Mouse (Mus musculus) left cerebral cortex, adult 11 months (tissue): Measurements from ENCODE around the gene Spem1.
"Not testable (repeated sequence)": the region's sequence is repeated elsewhere in the genome, so short reads cannot be mapped to it uniquely, and the experiment has no call there.

Experiments used
- DNase-seq: peaks from one replicate; pipeline ENCODE4 v3.0.0; 2022; ENCODE audit warnings: low spot score

Spem1 gene

DNA sequence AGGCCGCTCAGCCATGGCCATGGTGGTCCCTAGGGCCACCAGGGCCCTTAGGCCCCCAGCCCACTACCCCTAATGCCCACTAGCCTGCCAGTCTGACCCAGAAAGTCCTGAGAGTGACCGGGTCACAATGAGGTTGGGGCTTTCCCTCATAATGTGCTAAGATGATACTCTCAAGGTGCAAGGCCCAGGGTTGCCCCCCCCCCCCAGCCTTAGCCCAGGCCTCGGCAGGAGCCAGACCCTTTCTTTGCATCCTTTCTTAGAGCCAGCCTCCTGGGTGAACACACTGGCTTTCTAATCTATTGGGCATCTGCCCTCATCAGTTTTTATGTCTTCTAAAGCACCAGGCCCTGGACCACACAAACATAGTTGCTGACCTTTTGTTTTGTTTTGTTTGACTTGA, at the start of gene Spem1:
TSS of gene Spem1 (minus strand) at position 101 of the 400 bp plus-strand sequence.
- no peak for DNase-seq

DNA sequence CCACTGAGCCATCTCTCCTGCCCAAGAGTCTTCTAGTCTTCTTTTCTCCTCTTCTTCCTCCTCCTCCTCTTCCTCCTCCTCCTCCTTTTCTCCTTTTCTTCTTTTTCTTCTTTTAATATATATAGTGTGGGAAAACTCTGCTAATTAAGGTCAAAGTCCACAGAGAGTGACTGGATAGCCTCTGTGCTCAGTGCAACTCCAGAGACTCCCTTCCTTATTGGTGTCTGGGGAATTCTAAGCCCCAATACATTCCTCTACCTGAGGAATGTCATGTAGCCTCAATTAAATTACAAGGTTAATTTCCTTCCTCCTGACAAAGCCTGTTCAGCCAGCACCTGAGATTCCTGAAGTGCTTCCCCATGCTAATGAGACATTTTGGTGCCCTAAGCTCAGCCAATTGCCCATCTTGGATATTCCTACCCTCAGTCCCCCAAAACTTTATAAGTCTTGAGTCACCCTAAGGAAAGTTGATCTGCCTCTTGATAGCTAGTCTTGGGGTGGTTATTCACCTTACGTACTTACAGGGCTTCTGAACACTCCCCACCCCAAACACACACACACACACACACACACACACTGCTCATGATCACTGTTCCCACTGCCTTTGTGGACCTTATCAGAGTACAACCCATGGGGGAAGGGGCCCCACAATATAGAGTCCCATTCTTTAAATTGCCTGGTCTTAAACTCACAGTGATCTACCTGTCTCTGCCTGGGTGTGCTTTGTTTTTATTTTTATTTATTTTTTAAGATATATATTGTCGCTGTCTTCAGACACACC, 48.5 kb upstream of the Spem1 start:
- DNase-seq, result no peak

DNA sequence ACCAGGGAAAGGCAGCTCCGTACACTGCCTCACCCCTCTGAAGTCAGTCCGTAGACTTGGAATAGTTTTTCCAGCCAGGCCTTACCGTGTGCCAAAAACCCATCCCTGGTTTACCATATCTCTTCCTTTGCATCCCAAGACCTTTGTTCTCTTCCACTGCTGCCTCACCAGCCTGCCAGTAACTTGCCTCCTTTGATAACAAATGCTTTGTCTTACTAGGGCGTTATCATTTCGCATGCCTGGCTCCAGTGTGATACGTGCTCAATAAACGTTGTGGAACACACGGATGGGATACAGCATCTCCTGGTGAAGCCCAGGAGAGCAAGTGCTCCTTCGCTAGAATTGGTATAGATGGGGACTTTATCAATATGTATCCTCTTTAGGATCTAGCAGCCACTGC, 45.4 kb upstream of the Spem1 start:
- no peak for DNase-seq

DNA sequence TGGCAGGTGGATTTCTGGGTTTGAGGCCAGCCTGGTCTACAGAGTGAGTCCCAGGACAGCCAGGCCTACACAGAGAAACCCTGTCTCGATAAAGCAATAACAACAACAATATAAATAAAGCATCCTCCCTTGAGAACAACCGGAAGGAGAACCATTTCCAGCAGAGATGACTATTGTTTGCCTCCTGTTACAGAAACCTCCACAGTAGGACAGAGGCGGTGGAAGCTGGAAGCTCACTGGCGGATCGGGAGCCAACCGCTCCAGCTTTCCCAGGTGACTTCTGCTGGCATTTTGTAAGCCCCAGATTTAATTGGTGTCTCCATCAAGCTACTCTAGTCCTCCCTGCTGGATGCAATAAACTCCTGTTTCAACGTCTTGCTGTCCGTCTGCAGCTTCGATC, 43.6 kb upstream of the Spem1 start:
- DNase-seq, result no peak

DNA sequence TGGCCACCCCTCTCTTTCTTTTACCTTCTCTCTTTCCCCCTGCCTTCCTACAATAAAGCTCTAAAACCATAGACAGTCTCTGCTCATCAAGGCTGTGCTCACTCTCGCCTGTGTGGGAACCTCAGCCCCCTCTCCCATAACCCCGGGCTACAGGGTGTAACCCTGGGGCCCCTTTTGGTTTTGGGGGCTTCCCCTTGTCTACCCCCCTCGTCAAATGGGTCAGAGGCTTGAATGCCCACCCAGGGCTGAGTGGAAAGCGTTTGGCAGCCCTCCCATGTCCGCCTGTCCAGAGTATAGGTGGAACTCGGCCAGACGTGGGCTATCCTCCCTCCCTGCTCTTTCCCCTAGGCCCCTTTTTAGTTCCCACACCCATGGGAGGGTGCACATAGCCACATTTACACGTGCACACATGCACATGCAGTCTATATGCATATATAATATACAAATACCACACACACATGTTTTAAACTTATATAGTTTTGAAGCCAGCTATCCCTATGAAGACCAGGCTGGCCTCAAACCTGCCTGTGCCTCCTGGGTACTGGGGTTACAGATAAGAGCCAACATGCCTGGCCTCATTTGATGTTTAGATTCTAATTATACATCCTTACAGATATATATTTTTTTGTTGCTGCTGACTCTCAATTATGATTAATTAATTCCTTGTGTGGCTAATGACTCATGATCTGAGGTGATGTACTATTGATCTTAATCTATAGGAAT, 42.3 kb upstream of the Spem1 start:
- DNase-seq, result no peak

DNA sequence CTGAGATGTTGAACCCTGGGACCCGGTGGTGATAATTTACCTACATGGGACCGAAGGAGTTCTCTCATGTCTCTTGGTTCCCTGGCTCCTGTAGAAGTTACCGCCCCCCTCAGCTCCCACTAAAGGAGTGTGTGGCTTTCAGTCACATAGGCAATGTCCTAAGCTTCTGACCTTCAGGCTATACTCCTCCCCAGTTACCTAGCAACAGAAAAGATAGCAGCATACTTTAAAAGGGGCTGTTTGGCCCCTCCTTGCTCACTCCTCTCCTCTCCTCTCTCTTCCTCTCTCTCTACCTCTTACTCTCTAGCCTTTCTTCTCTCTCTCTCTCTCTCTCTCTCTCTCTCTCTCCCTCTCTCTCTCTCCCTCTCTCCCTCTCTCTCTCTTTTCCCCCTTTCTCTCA, 41.7 kb upstream of the Spem1 start:
- DNase-seq, result not testable (repeated sequence)

DNA sequence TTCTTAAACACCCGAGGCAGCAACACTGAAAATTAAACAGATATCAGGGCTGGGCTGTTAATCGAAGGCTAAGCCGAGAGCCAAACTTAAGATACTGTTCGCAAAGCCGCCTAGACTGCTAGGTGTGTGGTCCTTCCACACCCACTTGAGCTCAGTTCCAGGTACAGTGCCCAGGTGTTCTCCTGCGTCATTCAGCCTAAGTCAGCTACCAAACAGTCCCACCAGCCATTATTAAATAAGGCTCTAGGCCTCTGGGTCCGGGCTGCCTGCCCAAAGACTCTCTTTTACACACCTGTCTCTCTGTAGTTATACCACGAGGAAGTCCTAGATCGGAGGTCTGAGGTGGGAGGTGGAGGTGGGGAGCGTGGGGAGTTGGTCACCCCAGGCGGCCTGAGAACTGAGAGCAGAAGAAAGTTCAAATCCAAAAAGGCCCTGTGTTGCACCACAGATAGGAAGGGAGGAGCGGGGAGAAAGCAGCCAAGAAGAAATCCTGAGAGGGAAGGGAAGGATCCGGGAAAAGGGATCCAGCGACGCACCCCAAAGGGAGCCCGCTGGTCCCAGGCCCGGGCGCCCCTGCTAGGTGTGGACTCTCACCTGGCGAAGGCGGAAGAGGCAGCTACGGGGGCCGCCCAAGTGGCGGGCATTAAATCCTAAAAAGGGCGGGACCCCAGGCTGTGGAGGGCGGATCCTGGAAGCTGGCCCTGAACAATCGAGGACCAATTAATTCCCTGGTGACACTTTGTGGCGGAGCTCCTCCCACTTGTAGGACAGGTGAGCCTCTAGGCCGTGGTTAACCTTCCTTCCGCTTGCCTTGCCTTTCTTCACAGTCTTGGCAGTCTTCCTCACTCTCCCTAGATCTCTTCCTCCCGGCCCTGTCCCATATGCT, 36.4 kb upstream of the Spem1 start, which contains the start of gene Tnk1:
TSS of gene Tnk1 (minus strand) at position 618 of the 886 bp plus-strand sequence.
- DNase-seq, result no peak

DNA sequence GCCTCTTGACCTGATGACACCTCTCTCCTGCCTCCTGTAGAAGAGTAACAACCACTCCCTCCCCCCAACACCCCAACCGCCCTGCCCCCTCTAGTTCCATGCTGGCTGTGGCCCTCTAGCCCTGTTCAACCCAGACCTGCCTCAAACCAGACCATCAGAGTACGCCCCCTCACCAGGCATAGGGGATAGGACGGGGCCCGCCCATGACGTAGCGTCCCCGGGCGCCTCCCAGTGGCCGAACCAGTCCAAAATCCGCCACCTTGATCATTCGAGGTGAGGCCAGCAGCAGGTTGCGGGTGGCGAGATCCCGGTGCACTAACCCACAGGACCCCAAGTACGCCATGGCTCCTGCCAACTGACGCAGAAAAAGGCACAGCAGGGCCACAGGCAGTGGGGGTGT, 33.4 kb upstream of the Spem1 start:
- DNase-seq, result no peak

DNA sequence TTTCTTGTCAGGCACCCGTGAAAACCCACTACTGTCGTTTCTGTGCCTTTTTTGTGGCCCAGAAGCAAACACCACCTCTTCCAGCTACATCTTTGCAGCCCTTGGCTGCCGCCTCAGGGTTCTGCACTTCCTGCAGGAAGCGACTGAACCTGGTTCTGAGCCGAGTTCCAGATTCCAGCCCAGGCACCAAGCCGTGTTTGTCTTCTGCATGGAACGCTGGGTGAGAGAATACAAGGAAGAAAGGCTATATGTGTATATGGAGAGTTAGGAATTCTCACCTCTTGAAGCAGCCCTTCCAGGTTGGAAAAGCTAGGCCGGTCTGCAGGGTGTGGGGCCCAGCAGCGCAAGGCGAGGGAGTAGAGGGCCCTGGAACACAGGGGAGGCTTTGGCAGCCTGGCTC, 32.7 kb upstream of the Spem1 start:
- no peak for DNase-seq

DNA sequence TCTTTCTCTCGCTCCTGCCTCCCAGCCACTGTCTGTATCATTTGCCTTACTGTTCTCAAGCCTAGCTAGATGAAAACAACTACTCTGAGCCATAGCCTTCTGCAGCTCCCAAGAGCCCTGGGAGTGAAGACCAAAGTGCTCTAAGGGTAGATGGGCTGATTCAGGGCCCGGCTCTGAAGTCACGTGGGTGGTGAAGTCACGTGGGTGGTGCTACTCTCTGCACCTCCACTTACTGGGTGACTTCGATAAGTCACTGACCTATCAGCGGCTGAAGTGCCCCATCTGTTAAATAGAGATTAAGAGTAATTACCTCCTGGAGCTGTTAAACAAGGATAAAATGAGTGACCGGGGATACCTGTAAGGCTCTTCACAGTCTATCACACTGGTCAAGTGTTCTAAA, 32.0 kb upstream of the Spem1 start:
- no peak for DNase-seq

DNA sequence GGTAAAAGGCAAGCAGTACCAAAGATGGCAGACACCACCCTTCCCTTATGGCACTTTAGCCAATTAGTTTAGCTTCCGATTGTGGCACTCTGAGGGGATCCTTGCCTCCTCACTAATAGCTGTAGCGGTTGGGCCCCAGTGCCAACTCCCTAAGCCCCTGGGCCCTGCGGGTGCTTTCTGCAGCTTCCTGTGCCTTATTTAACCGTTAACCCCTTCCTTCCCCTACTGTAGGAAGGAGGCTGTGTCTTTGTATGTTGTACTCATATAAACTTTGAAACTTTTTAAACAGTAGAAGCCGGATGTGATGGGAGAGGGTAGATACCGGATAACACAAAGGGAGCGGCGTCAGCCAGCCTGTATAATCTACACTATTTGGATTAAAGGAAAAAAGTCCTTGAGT, 28.8 kb upstream of the Spem1 start:
- no peak for DNase-seq

DNA sequence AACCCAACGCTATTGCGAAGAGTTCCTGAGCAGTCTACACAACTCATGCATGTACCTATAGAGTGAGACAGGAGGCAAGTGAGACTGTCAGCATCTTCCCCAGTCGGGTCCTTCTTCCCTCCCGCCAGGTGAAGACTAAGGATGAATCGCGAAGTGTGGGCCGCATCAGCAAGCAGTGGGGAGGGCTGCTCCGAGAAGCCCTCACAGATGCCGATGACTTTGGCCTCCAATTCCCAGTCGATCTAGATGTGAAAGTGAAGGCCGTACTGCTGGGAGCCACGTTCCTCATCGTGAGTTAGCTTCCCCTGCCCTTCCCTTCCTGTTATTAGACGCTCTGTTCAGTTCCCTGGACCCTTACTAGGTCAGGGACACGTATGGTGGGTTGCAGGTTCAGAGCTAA, 27.9 kb upstream of the Spem1 start:
- no peak for DNase-seq

DNA sequence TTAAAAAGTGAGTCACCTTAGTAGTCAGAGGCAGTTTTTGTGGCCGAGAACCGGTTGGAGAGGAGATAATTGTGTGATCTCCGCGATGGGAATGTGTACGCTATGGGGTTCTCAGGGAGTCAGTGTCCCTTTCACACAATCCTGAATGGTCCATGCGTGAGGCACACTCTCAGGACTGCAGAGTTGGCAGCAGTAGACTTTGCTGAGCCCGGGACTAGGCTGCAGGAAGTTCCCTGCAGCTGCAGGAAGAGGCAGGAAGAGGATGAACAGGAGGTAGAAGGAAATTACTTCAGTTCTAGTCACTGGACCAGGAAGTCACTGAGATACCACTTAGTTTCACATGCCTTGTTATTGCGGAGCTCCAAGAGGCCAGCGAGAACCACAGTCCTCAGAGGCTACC, 27.1 kb upstream of the Spem1 start:
- DNase-seq, result no peak

DNA sequence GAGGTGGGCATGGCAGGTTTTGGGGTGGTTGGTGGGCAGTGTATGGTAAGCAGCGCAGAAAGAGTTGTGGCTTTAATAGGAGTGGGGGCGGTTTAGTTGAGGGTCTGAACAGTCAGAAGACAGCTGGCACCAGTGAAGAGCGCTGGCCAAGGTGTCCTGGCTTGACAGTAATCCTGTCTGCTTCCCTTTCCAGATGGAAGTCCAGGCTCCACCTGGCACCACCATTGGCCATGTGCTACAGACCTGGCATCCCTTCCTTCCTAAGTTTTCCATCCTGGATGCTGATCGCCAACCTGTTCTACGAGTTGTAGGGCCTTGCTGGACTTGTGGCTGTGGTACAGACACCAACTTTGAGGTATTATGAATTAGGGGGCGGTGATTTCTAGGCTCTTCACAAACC, 26.0 kb upstream of the Spem1 start:
- DNase-seq, result no peak

DNA sequence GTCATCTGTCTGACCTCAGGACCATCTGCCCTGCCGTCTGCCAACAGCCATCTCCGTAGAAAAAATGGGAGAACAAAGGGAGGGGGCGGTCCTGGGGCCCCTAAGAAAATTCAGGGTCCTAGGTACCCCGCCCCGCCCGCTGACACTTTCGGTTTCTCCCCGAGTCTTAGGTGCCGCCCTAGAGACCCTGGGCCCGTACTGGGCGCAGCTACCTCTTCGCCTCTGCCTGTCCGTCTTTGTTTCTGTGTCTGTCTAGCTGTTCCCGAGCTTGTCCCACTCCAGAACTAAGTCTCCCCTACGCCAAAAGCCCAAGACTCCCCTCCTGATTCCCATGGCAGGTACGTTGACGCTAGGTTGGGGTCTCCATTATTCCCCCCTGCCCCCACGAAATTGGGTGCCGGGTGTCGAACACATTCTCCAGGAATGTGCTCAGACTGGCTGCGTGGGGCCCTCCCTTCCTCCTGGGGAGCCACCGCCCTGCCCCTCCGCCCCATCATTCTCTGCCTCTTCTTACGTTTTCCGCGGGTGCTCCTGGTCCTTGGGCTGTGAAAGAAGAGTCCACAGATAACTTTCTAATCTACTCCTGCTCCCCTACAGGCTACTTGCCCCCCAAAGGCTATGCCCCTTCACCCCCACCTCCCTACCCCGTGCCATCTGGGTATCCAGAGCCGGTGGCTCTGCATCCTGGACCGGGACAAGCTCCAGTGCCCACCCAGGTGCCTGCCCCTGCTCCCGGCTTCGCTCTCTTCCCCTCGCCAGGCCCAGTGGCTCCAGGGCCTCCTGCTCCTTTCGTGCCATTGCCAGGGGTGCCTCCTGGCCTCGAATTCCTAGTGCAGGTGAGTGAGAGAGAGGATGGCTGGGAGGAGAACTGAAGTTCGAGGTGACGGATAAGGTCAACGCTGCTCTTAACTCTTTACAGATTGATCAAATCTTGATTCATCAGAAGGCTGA, 25.0 kb upstream of the Spem1 start:
- no peak for DNase-seq

DNA sequence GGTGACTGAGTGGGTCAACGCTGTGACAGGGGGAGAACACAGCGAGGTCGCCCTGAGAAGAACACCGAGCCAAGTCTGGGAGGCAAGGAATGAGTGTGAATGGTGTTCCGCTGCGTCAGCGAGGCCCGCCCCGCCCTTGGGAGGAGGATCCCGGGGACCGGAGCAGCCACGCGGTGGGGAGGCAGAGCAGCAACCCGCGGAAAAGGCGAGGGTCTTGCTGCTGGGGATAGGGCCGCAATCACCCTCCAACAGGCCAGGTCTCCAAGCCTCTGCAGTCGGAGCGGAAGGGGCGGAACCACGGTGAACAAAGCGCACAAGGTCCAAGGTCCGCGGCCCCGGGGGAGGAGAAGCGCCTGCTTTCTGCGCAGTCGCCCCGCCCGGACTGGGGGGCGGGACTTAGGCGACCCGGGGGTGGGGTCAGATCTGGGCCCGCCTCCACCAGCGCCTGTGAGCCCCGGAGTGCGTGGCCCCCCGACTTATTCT, 24.3 kb upstream of the Spem1 start, which contains the start of gene Plscr3:
TSS of gene Plscr3 (plus strand) at position 179 of the 483 bp plus-strand sequence.
- DNase-seq, result peak; percentile 69

DNA sequence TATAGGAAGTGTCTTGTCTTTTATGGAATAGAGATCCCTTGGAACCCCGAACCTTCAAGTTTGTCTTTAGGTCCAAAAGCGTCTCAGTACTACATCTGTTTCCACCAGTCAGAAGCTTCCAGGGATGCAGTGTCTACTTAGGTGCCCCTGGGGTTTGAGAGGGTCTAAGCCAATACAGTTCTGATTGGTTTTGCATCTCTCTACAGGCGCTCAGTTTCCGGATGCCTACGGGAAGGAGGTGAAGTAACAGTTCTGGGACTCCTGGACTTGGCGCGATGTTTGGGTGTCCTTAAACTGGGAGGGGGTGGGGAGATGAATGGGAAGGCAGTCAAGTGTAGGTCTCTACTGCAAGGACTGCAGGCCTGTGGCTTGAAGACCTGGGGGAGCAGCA, 16.7 kb upstream of the Spem1 start:
- DNase-seq, result no peak

DNA sequence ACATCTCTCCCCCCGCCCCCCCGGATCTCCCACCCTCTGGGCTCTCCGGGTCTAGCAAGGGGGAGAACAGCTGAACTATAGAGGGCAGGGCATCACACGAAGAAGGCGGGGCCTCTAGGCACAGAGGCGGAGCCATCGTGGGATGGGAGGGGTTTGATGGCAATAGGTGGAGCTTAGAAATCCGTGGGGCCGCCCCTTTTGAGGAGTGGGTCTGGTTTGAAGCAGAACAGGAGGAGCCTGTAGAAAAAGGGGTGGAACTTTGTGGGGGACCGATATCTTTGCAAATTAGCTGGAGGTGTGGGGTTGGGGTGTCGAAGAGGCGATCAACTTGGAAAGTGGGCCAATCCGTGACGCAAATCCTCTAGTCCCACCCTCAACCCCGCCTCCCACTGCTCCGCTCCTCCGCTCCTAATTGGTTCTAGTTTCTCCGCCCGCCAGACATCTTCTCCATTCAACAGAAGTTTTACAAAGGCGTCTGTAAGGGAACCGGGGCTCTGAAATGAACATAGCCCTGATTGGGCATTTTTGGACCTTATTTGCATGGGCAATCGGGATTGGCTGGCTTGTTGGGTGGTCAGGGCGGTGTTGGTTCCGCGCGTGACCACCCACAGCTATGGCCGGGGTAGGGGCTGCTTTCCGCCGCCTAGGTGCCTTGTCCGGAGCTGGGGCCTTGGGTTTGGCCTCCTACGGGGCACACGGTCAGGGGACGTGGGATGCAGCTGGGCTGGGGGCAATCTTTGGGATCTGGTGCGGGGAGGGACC, 16.2 kb upstream of the Spem1 start, which contains the start of gene Tmem256:
TSS of gene Tmem256 (plus strand) at position 563 of the 762 bp plus-strand sequence.
- peak; percentile 98 for DNase-seq

DNA sequence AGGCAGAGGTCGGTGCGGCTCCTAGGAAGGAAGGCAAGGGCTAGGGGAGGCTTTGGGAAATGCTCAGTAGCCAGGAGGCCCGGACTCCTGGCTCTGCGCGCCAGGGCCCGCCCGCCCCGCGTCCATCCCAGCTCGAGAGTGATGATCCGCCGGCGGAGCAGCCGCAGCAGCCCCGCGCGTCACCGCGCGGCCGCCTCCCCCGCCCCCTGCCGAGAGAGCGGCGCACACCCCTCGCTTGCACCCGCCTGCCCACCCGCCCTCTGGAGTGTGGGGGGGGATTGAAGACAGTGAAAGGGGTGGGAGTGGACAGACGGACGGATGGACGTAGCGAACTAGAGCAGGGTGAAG, 15.6 kb upstream of the Spem1 start, which contains the start of gene Nlgn2:
TSS of gene Nlgn2 (minus strand) at position 181 of the 348 bp plus-strand sequence.
- peak; percentile 39 for DNase-seq
